Mouse (Mus musculus) brain, embryonic 14.5 days (tissue): ENCODE measurements around the gene AA467197.

Experiments
- CTCF ChIP-seq: fragments of 200-500 bp; IDR thresholded peaks from 2 replicates; pipeline ENCODE4 v1.5.1; 2012; ENCODE audit warnings: inconsistent platforms, mild to moderate bottlenecking, moderate library complexity, borderline replicate concordance; ENCODE audit not compliant: insufficient read depth, insufficient read length; ENCODE audit errors: extremely low read depth
- POLR2A ChIP-seq: fragments of 200-500 bp; IDR thresholded peaks from 2 replicates; pipeline ENCODE4 v1.6.1; 2012; ENCODE audit warnings: mild to moderate bottlenecking, inconsistent platforms, borderline replicate concordance; ENCODE audit not compliant: poor library complexity, insufficient read depth, insufficient read length, severe bottlenecking; ENCODE audit errors: extremely low read depth

- TF ChIP-seq POLR2A (no peak), CTCF (no peak)
These were observed 25.2 kb upstream of the AA467197 start for GRCm38 (mm10) chr2:122611654-122611973.
